Mouse (Mus musculus) heart, postnatal 14 days (tissue): ENCODE measurements at regions not wholly inside any gene's neighbourhood (a gene's known extent, or its start where the extent isn't known, plus 50 kb on each side); places are given as distances from the start of the nearest gene placed in this dataset.

Source experiments
- DNase-seq, 2 experiments: peaks; one replicate each; pipeline ENCODE4 v3.0.0; 2021 to 2022
- intact Hi-C: fragments of 180-260 bp; cut with DNase I; formaldehyde crosslinking; loops from one replicate; pipeline ENCODE4 v1.15.1; 2025

GRCm38 (mm10) chr8:113141131-113141530 lies 494.3 kb upstream of the Mon1b start:
- no peak for DNase-seq
- intact Hi-C loops = no loop called here

DNA sequence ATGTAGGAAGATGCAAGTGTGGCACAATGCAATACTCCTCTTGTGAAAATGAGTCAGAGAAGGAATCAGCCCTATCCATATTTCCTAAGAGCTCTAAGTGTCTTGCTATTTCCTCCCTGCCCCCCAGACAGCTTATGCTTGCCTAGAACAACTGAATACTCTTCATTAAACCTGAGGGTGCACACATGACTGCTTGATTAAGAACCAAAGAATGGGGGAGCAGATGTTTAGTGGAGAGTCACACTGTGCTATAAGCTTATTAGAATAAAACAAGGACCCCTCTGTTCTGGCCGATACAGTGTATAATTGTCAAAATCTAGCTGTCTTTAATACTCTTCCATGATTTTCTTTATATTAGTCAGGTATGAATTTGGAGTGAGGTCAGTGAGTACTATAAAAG lies 458.8 kb upstream of the Mon1b start:
- intact Hi-C loops = no loop called here
- DNase-seq = no peak

DNA sequence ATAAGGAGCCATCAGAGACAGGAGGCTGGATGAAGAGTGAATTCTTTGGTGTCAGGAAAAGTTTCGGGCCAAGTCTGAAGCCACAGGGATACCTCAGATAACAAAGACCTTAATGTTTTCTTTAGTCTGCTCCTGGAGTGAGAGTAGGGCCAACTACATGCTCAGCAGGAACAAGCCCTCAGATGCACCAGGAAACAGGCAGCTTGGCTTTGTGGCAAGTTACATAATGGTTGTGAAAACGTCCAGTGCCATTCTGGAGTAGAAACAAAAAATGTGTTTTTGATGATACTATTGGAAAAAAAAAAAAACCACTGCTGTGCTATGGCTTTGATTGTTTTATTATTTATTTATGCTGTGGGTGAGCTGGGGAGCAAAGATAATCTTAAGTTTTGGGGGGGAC lies 452.2 kb upstream of the Mon1b start:
- intact Hi-C loops = no loop called here
- no peak for DNase-seq

- intact Hi-C loops = no loop called here
- no peak for DNase-seq
Observed at GRCm38 (mm10) chr8:113190537-113190936, 444.9 kb upstream of the Mon1b start.

DNA sequence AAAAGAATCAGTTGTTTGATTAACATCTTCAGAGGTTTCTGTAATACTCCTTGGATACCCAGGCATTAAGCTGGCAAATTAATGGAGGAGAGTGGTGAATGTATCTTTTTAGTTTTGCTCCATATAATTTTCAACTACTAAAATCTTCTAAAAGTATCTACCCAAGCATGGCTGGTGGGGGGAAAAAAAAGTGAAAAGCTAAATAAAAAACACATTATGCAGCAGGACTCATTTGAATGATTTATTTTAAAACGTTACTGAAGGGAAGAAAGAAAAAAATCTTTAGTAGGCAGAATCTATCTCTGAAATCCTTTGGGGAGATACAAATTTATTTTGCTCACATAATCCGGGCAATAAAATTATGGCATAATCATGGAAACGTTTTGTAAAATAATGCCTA lies 443.9 kb upstream of the Mon1b start:
- intact Hi-C loops = no loop called here
- DNase-seq = no peak
